Mouse (Mus musculus): ENCODE measurements around the gene Mtr.

DNA sequence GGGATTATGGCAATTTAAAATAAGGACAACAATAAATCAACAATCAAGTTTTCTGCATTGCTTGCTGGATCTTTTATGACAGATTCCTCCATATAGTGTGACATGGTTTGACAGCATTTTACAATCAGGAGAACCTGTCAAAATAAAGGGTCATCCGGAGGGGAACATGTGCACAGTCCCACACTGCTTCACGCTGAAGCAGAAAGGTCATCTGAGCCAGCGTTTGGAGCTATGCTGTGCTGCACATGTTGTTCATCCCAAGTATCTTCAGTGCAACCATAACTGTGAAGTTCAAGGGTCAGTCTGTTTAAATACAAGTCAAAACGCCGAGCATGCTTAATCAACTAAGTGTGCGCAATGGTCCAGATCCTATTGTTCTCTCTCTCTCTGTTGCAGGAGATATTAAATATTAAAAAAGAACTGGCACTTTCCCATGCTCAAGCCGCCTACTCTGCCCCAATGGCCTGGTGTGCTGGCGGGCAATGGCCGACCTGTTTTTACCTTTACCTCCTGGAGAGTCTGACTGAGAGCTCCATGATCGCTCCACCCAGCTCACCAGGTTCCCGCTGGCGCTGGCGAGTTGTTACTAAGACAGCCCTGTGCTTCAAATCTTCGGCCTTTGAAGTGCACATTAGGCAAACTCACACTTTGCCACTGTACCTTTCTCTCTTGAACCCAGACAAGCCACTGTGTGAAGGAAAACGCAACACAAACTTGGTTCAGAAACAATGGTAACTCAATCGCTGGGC, 81.8 kb downstream of the Mtr start:
- TF ChIP-seq CTCF (IDR thresholded peaks at IDR 0.05; ENCODE audit: low read depth) (no peak), EP300 (IDR thresholded peaks at IDR 0.05; ENCODE audit: low read depth) (no peak)
